Mouse (Mus musculus) midbrain, embryonic 14.5 days (tissue): ENCODE results near the gene Ndufb6. TPM values are rescaled to one million over a fixed set of nuclear protein-coding genes. Genes with fewer than 3 reads are reported as not detected.

Experiments
- ATAC-seq: fragments of 200-750 bp; cut with Nextera tagmentation; 2 replicates; pipeline ENCODE4 v1.8.0; 2017; ENCODE audit warnings: moderate number of reproducible peaks, moderate library complexity; ENCODE audit not compliant: low FRiP score, low TSS enrichment
- DNase-seq: peaks from one replicate; pipeline ENCODE4 v3.0.0-alpha.2; 2015
- H3K27ac ChIP-seq: fragments of 300-500 bp; sonication (generic); replicated peaks from 2 replicates; pipeline ENCODE4 v1.5.1; 2014; ENCODE audit warnings: mild to moderate bottlenecking, low read depth, low read length, moderate library complexity
- H3K27me3 ChIP-seq: fragments of 300-500 bp; sonication (generic); 2 replicates; pipeline ENCODE4 v1.6.1; 2014; ENCODE audit warnings: low read length, control low read depth, mixed read lengths; ENCODE audit not compliant: control insufficient read depth, insufficient read depth
- H3K36me3 ChIP-seq: fragments of 300-500 bp; sonication (generic); 2 replicates; pipeline ENCODE4 v1.6.1; 2014; ENCODE audit warnings: low read length, control low read depth; ENCODE audit not compliant: control insufficient read depth, insufficient read depth
- H3K4me1 ChIP-seq: fragments of 300-500 bp; sonication (generic); 2 replicates; pipeline ENCODE4 v1.6.1; 2014; ENCODE audit warnings: mild to moderate bottlenecking, antibody characterized with exemption, low read length, control low read depth; ENCODE audit not compliant: control insufficient read depth, insufficient read depth
- H3K4me2 ChIP-seq: fragments of 300-500 bp; sonication (generic); 2 replicates; pipeline ENCODE4 v1.6.1; 2014; ENCODE audit warnings: mild to moderate bottlenecking, low read length, moderate library complexity
- H3K4me3 ChIP-seq: fragments of 300-500 bp; sonication (generic); replicated peaks from 2 replicates; pipeline ENCODE4 v1.5.1; 2014; ENCODE audit warnings: low read depth, low read length
- H3K9ac ChIP-seq: fragments of 300-500 bp; sonication (generic); replicated peaks from 2 replicates; pipeline ENCODE4 v1.6.1; 2014; ENCODE audit warnings: mild to moderate bottlenecking, low read length, moderate library complexity
- H3K9me3 ChIP-seq: fragments of 300-500 bp; sonication (generic); 2 replicates; pipeline ENCODE4 v1.6.1; 2016; ENCODE audit warnings: low read length, control low read depth, mixed read lengths; ENCODE audit not compliant: control insufficient read depth
- WGBS: fragments of 180-500 bp; shearing (Covaris S2); extraction: QIAGEN DNeasy Blood & Tissue Kit; methylation state at CpG from one replicate; pipeline ENCODE4 v1.1.7; 2014; 5-methylcytosine and 5-hydroxymethylcytosine counted together
- polyA plus RNA-seq: library from polyadenylated mRNA; unstranded; fragments of >200 nt; fragmentation: Nextera tagmentation; extraction: Ambion mirVana; gene quantifications from 2 replicates; pipeline ENCODE4 v1.2.1, GENCODE M21; 2014

The Ndufb6 gene
- polyA plus RNA-seq, 1 experiment from 2014 or later = 271 TPM

GRCm38 (mm10) chr4:40241928-40242327 lies 37.3 kb downstream of the Ndufb6 start:
- no peak for DNase-seq
- H3K9ac ChIP-seq = no peak overlapping the region
- H3K36me3 ChIP-seq = no peaks in the 10 kb centered on the region
- WGBS = 58% methylated on average over 6 of the region's 6 CpGs
- no peak overlapping the region for H3K4me3 ChIP-seq
- H3K4me2 ChIP-seq = no peak overlapping the region
- no peaks in the 10 kb centered on the region for H3K27me3 ChIP-seq
- H3K4me1 ChIP-seq = 0 out of 2 replicates have a peak, but pooled peaks cover 6% of the 10 kb centered on the region
- no peaks in the 10 kb centered on the region for H3K9me3 ChIP-seq
- H3K27ac ChIP-seq = no peak overlapping the region
- ATAC-seq = no peak

GRCm38 (mm10) chr4:40240272-40240744 lies 38.9 kb downstream of the Ndufb6 start:
- Histone ChIP-seq H3K36me3 (no peaks in the 10 kb centered on the region), H3K4me1 (0 out of 2 replicates have a peak, but pooled peaks cover 6% of the 10 kb centered on the region), H3K4me3 (peak overlapping the region; percentile 39), H3K9ac (no peak overlapping the region), H3K4me2 (peak overlapping the region; percentile 77), H3K27ac (no peak overlapping the region), H3K9me3 (no peaks in the 10 kb centered on the region), H3K27me3 (no peaks in the 10 kb centered on the region)
- WGBS = 41% methylated on average over 5 of the region's 5 CpGs
- DNase-seq = no peak
- no peak for ATAC-seq

DNA sequence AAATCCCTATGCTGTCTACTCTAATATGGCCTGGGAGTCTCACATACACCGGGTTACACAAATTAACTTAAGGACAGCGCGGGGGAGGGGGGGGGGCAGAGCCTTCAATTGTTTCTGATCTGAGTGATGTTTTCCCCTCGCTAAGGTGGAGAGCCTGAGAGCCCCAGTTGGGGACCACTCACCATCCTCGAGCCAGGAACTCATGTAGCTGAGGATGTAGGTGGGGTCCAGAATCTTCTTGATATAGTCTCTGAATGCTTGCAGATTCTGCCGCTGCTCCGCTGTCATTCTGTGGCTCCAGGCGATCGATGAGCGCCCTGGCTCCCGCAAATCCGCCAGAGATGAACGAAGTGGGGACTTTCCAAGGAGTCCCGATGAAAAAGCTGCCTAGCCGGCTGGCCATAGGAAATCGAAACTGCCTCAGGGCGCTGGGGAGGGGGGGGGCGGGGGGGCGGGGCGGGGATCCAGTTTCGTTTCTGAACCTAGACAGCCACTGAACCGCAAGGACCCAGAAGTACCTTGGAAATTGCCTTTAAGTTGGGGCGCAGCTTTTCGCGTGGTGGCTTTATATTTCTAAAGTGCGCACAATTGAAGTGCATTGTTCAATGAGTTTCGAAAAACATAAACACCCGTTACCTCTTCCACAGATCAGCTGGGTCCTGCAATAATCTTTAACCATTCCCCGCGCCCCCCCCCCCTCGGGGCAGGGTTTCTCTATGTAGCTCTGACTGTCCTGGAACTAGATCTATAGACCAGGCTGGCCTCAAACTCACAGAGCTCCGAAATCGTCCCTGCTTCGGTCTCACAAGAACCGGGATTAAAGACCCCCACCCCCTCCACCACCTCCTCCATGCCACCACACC lies 39.6 kb downstream of the Ndufb6 start, which contains the start of gene Ddx58:
Gene Ddx58, minus strand, starts transcription at position 420 of the 863 bp plus-strand sequence.
- H3K4me3 ChIP-seq = peak within 1 kb of the TSS; percentile 39
- H3K9me3 ChIP-seq = no peaks in the 10 kb centered on the region
- WGBS = 4% methylated on average over 35 of the region's 35 CpGs
- H3K36me3 ChIP-seq = no peaks in the 10 kb centered on the region
- H3K4me2 ChIP-seq = peak within 1 kb of the TSS; percentile 77
- ATAC-seq (no peak; the same call in 1 of the 2 replicates), DNase-seq (peak; percentile 71)
- no peaks in the 10 kb centered on the region for H3K27me3 ChIP-seq
- peak within 1 kb of the TSS; percentile 39; the same call in 1 of the 2 replicates for H3K9ac ChIP-seq
- H3K27ac ChIP-seq = no peak within 1 kb of the TSS
- 0 out of 2 replicates have a peak, but pooled peaks cover 6% of the 10 kb centered on the region for H3K4me1 ChIP-seq

GRCm38 (mm10) chr4:40238483-40239408 lies 40.5 kb downstream of the Ndufb6 start:
- Histone ChIP-seq H3K4me3 (peak overlapping the region; percentile 39), H3K4me2 (peak overlapping the region; percentile 77), H3K4me1 (0 out of 2 replicates have a peak, but pooled peaks cover 6% of the 10 kb centered on the region), H3K27me3 (no peaks in the 10 kb centered on the region), H3K27ac (no peak overlapping the region), H3K9ac (peak overlapping the region; percentile 39; the same call in 1 of the 2 replicates), H3K36me3 (no peaks in the 10 kb centered on the region), H3K9me3 (no peaks in the 10 kb centered on the region)
- no peak for ATAC-seq
- WGBS = 3% methylated on average over 17 of the region's 17 CpGs
- DNase-seq = peak; percentile 41

DNA sequence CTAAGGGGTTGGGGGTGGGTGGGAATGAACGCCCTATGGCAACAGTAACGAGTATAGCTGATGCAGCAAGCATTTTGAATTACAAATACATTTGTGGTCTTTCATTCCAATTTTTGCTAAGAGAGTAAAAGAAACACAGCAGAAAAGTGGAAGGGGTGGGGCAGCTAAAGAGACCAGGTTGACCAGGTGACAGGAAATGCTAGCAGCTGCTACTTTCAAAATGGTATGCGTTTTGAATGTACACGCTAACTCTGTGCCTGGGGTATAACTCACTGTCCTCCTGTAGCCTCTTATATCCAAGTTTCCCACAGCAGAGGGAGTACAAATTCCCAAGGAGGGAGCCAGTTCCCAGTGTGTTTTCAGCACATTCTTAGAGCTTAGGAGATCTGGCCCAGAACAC lies 42.4 kb downstream of the Ndufb6 start:
- DNase-seq (no peak), ATAC-seq (no peak)
- H3K9ac ChIP-seq = no peak overlapping the region
- H3K4me2 ChIP-seq = no peak overlapping the region
- no peaks in the 10 kb centered on the region for H3K36me3 ChIP-seq
- no peak overlapping the region for H3K27ac ChIP-seq
- no peaks in the 10 kb centered on the region for H3K9me3 ChIP-seq
- no peaks in the 10 kb centered on the region for H3K27me3 ChIP-seq
- WGBS = 95% methylated on average over 4 of the region's 4 CpGs
- H3K4me3 ChIP-seq = no peak overlapping the region
- H3K4me1 ChIP-seq = 0 out of 2 replicates have a peak, but pooled peaks cover 6% of the 10 kb centered on the region

- no peaks in the 10 kb centered on the region for H3K27me3 ChIP-seq
- WGBS = 77% methylated on average over 6 of the region's 6 CpGs
- no peak overlapping the region for H3K27ac ChIP-seq
- no peak overlapping the region for H3K4me2 ChIP-seq
- H3K9me3 ChIP-seq = no peaks in the 10 kb centered on the region
- no peak overlapping the region for H3K4me3 ChIP-seq
- no peak overlapping the region for H3K9ac ChIP-seq
- H3K4me1 ChIP-seq = 0 out of 2 replicates have a peak, but pooled peaks cover 3% of the 10 kb centered on the region
- no peak for DNase-seq
- no peaks in the 10 kb centered on the region for H3K36me3 ChIP-seq
- ATAC-seq = no peak
Observed at GRCm38 (mm10) chr4:40234256-40234655, 45.0 kb downstream of the Ndufb6 start.

DNA sequence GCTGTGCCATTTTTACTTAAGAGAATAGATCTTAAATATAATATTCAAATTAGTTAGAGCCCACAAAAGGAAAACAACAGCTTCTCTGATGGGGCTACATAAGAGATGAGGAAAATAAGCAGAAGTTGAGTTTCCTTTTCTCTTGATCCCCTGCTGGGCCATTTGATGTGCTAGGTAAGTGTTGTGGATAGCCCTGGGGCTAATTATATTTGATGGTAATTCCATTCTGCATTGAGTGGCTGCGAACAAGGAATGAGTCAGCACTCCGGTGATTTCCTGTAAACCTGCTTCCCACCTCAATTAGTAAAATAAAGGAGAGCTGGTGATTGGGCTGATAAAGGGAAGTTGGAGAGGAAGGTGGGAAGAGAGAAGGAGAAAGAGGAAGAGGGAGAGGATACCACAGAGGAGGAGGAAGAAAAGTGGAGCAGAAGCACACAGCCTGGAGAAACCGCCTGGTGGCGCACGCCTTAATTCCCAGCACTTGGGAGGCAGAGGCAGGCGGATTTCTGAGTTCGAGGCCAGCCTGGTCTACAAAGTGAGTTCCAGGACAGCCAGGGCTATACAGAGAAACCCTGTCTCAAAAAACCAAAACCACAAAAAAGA lies 46.1 kb downstream of the Ndufb6 start:
- Histone ChIP-seq H3K4me3 (no peak overlapping the region), H3K4me1 (no peaks in the 10 kb centered on the region), H3K36me3 (no peaks in the 10 kb centered on the region), H3K9ac (no peak overlapping the region), H3K4me2 (no peak overlapping the region), H3K27me3 (no peaks in the 10 kb centered on the region), H3K9me3 (no peaks in the 10 kb centered on the region), H3K27ac (no peak overlapping the region)
- ATAC-seq = no peak
- DNase-seq = no peak
- 96% methylated on average over 7 of the region's 7 CpGs for WGBS

- no peak for ATAC-seq
- Histone ChIP-seq H3K4me3 (no peak overlapping the region), H3K9ac (no peak overlapping the region), H3K4me2 (no peak overlapping the region), H3K4me1 (no peaks in the 10 kb centered on the region), H3K36me3 (no peaks in the 10 kb centered on the region), H3K27me3 (no peaks in the 10 kb centered on the region), H3K9me3 (no peaks in the 10 kb centered on the region), H3K27ac (no peak overlapping the region)
- no peak for DNase-seq
- 90% methylated on average over 6 of the region's 6 CpGs for whole genome bisulfite sequencing
Observed at GRCm38 (mm10) chr4:40229723-40230122, 49.5 kb downstream of the Ndufb6 start.
